Mouse (Mus musculus): Measurements from ENCODE around the gene Prr22. TPM values are rescaled to one million over a fixed set of nuclear protein-coding genes. Genes with fewer than 3 reads are reported as not detected.

Prr22 gene
- polyA plus RNA-seq, 1 experiment from 2014 or later: 1.4 TPM

GRCm38 (mm10) chr17:56818067-56818636 is 48.1 kb downstream of the Prr22 start:
- 41% methylated on average over 11 of the region's 11 CpGs for WGBS
- no peak for ATAC-seq (replicated peaks)
- no peak overlapping the region for H3K9ac ChIP-seq

GRCm38 (mm10) chr17:56819032-56819545 is 49.0 kb downstream of the Prr22 start:
- Histone ChIP-seq H3K27me3 (replicated peaks) (no peaks in the 10 kb centered on the region), H3K9ac (no peak overlapping the region), H3K36me3 (replicated peaks) (no peaks in the 10 kb centered on the region), H3K4me3 (no peak overlapping the region), H3K4me1 (peaks cover 18% of the 10 kb centered on the region), H3K4me2 (no peak overlapping the region), H3K27ac (0 out of 2 replicates have a peak overlapping the region, but pooled peaks have one; percentile 4), H3K9me3 (no peaks in the 10 kb centered on the region)
- no peak for ATAC-seq (replicated peaks)
- WGBS: 66% methylated on average over 6 of the region's 6 CpGs

More at GRCm38 (mm10) chr17:56818067-56818636, 48.1 kb downstream of the Prr22 start:
- no peaks in the 10 kb centered on the region for H3K27me3 ChIP-seq (replicated peaks)
- no peak overlapping the region for H3K4me2 ChIP-seq
- no peaks in the 10 kb centered on the region for H3K9me3 ChIP-seq
- H3K4me3 ChIP-seq: no peak overlapping the region
- no peaks in the 10 kb centered on the region for H3K36me3 ChIP-seq (replicated peaks)
- H3K27ac ChIP-seq: no peak overlapping the region
- peaks cover 25% of the 10 kb centered on the region for H3K4me1 ChIP-seq

- Histone ChIP-seq H3K9ac (no peak overlapping the region), H3K4me2 (no peak overlapping the region), H3K27me3 (replicated peaks) (no peaks in the 10 kb centered on the region), H3K9me3 (no peaks in the 10 kb centered on the region), H3K4me3 (no peak overlapping the region), H3K36me3 (replicated peaks) (no peaks in the 10 kb centered on the region), H3K4me1 (peaks cover 12% of the 10 kb centered on the region), H3K27ac (peak overlapping the region; percentile 4; the same call in 1 of the 2 replicates)
- WGBS: 73% methylated on average over 8 of the region's 8 CpGs
- no peak for ATAC-seq (replicated peaks)
These were observed 49.7 kb downstream of the Prr22 start for GRCm38 (mm10) chr17:56819694-56820111.

Other genes starting within 250 kb of the Prr22 start
- gene Gm20219, start 215.9 kb upstream of the Prr22 start, polyA plus RNA-seq (2015; fragmentation: Nextera tagmentation; extraction: Ambion mirVana): 1.4 and 2.0 TPM in 2 replicates
- gene Safb2, start 185.7 kb upstream of the Prr22 start, polyA plus RNA-seq (2015; fragmentation: Nextera tagmentation; extraction: Ambion mirVana): 78.4 and 86.1 TPM in 2 replicates
- 120 and 129 TPM in 2 replicates for gene Safb, start 185.4 kb upstream of the Prr22 start, polyA plus RNA-seq (2015; fragmentation: Nextera tagmentation; extraction: Ambion mirVana)
- gene 2410015M20Rik, start 160.5 kb upstream of the Prr22 start, polyA plus RNA-seq (2015; fragmentation: Nextera tagmentation; extraction: Ambion mirVana): 169 and 175 TPM in 2 replicates
- 917 and 926 TPM in 2 replicates for gene Rpl36, start 156.8 kb upstream of the Prr22 start, polyA plus RNA-seq (2015; fragmentation: Nextera tagmentation; extraction: Ambion mirVana)
- gene Lonp1, start 143.4 kb upstream of the Prr22 start, polyA plus RNA-seq (2015; fragmentation: Nextera tagmentation; extraction: Ambion mirVana): 48.9 and 52.9 TPM in 2 replicates
- 2.3 and 2.5 TPM in 2 replicates for gene Catsperd, start 142.1 kb upstream of the Prr22 start, polyA plus RNA-seq (2015; fragmentation: Nextera tagmentation; extraction: Ambion mirVana)
- 109 and 116 TPM in 2 replicates for gene Ranbp3, start 97.0 kb upstream of the Prr22 start, polyA plus RNA-seq (2015; fragmentation: Nextera tagmentation; extraction: Ambion mirVana)
- 516 and 531 TPM in 2 replicates for gene Ndufa11, start 52.5 kb upstream of the Prr22 start, polyA plus RNA-seq (2015; fragmentation: Nextera tagmentation; extraction: Ambion mirVana)
- 15.5 and 18.2 TPM in 2 replicates for gene Vmac, start 52.2 kb upstream of the Prr22 start, polyA plus RNA-seq (2015; fragmentation: Nextera tagmentation; extraction: Ambion mirVana)
- 4.1 and 4.6 TPM in 2 replicates for gene Nrtn, start 12.7 kb upstream of the Prr22 start, polyA plus RNA-seq (2015; fragmentation: Nextera tagmentation; extraction: Ambion mirVana)
- 100.0 and 104 TPM in 2 replicates for gene Dus3l, start 5.5 kb upstream of the Prr22 start, polyA plus RNA-seq (2015; fragmentation: Nextera tagmentation; extraction: Ambion mirVana)
- 5.4 and 6.0 TPM in 2 replicates for gene Rfx2, start 60.8 kb downstream of the Prr22 start, polyA plus RNA-seq (2015; fragmentation: Nextera tagmentation; extraction: Ambion mirVana)
- gene Acsbg2, start 104.2 kb downstream of the Prr22 start, polyA plus RNA-seq (2015; fragmentation: Nextera tagmentation; extraction: Ambion mirVana): not detected in 2 replicates
- 0.37 and 0.49 TPM in 2 replicates for gene 1700061G19Rik, start 105.2 kb downstream of the Prr22 start, polyA plus RNA-seq (2015; fragmentation: Nextera tagmentation; extraction: Ambion mirVana)
- gene Mllt1, start 165.2 kb downstream of the Prr22 start, polyA plus RNA-seq (2015; fragmentation: Nextera tagmentation; extraction: Ambion mirVana): 103 and 106 TPM in 2 replicates
- not detected in 2 replicates for gene Acer1, start 211.9 kb downstream of the Prr22 start, polyA plus RNA-seq (2015; fragmentation: Nextera tagmentation; extraction: Ambion mirVana)
- gene Clpp, start 220.1 kb downstream of the Prr22 start, polyA plus RNA-seq (2015; fragmentation: Nextera tagmentation; extraction: Ambion mirVana): 180 and 188 TPM in 2 replicates
- gene Alkbh7, start 227.1 kb downstream of the Prr22 start, polyA plus RNA-seq (2015; fragmentation: Nextera tagmentation; extraction: Ambion mirVana): 53.2 and 57.1 TPM in 2 replicates
- gene Pspn, start 229.8 kb downstream of the Prr22 start, polyA plus RNA-seq (2015; fragmentation: Nextera tagmentation; extraction: Ambion mirVana): 0.68 and 0.83 TPM in 2 replicates
- gene Gtf2f1, start 241.0 kb downstream of the Prr22 start, polyA plus RNA-seq (2015; fragmentation: Nextera tagmentation; extraction: Ambion mirVana): 76.8 TPM in 2 replicates
- 0.43 and 0.73 TPM in 2 replicates for gene Gm17949, start 241.2 kb downstream of the Prr22 start, polyA plus RNA-seq (2015; fragmentation: Nextera tagmentation; extraction: Ambion mirVana)

Data from midbrain, embryonic 15.5 days (tissue).